ENCODE assay signal across 10 mouse cellular contexts in the genomic region with DNA sequence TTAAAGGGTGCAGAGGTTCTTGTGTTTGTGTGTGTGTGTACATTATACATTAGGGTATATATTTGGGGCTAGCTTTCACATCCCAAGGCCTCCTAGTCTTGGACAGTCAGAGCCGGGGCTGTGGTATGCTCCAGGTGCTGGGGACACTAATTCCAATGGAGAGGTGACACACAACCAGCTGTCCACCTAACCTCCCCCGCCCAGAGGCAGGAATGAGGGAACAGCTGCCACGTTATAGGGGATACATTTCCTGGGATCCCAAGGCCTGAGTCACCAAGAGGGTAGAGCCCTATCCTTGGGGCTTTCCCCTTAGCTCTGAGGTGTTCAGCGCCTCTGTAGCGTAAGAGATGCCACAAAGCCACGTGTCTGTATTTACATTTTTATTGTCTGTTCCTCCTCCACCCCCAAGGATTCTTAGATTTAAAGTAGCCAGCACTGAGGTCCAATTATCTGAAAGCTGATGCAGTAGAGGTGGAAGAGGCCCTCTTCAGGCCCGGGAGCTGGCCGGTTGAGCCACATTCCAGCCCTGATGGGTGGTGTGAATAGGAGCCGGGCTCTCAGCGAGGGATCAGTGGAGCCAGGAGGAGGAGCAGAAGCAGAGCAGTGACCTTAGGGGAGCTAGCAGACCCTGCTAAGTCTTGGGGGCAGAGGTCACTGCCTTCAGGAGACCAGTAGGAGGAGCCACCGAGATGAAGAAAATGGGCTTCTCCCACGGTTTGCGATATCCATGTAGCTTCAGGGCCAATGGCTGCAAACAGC. TPM values are rescaled to one million over a fixed set of nuclear protein-coding genes. Genes with fewer than 3 reads are reported as not detected.
DNase-seq lines count a peak whose midpoint lies in the region; ATAC-seq and TF ChIP-seq lines count a peak whose summit lies in the region.
"Had no signal": no experiment of that assay in that cellular context is flagged by ENCODE, and none has a peak within 500 bp of the region (broad histone marks: within the 10 kb centered on the region; RNA-seq: fewer than 3 reads in every experiment).

No protein-coding gene starts in this region.

- H3K9me3 ChIP-seq in intestine, postnatal 0 days (ENCODE audit: control insufficient read depth) = no peaks in the 10 kb centered on the region
- no peaks in the 10 kb centered on the region for H3K9me3 ChIP-seq in liver, embryonic 16.5 days (replicated peaks; ENCODE audit: control insufficient read depth, low read length)

- H3K27ac ChIP-seq in intestine, postnatal 0 days (ENCODE audit: low read depth, low read length) = no peak overlapping the region
- peak overlapping the region; percentile 58 for H3K27ac ChIP-seq in liver, embryonic 16.5 days (ENCODE audit: low read length)

- peak; percentile 74 for DNase-seq in urinary bladder, postnatal 14 days (ENCODE audit: low spot score)
- no peak for DNase-seq in urinary bladder, postnatal 10 days (ENCODE audit: low spot score)
- DNase-seq in frontal cortex, postnatal 36 days (ENCODE audit: low spot score in 2 of 2) = no peak
- DNase-seq in heart, adult 9 months (ENCODE audit: low spot score in 2 of 2) = no peak

- no peaks in the 10 kb centered on the region for H3K27me3 ChIP-seq in intestine, postnatal 0 days (replicated peaks; ENCODE audit: control insufficient read depth, insufficient read depth, low read length)
- no peaks in the 10 kb centered on the region for H3K27me3 ChIP-seq in liver, embryonic 16.5 days (ENCODE audit: control insufficient read depth, insufficient read depth, low read depth, low read length)

- no peak for ATAC-seq in intestine, postnatal 0 days
- no peak for ATAC-seq in liver, embryonic 16.5 days (ENCODE audit: low read depth)
- no peak for ATAC-seq in monocyte, adult 5-6 weeks (replicated peaks; ENCODE audit: insufficient number of reproducible peaks, low FRiP score, low TSS enrichment, poor library complexity, severe bottlenecking)
- no peak for ATAC-seq in erythroid progenitor cell, adult 5-6 weeks (replicated peaks; ENCODE audit: low FRiP score, poor library complexity, severe bottlenecking)
- ATAC-seq: activated CD4-positive, CD25-positive, alpha-beta regulatory T cell, adult 4 months; inflammation-experienced regulatory T-cells, adult 6 months had no signal

- WGBS in intestine, postnatal 0 days = 18% methylated on average over 13 of the region's 13 CpGs
- 49% methylated on average over 13 of the region's 13 CpGs for WGBS in liver, embryonic 16.5 days (ENCODE audit: insufficient replicate concordance)

- no peaks in the 10 kb centered on the region for H3K36me3 ChIP-seq in intestine, postnatal 0 days (ENCODE audit: control insufficient read depth, insufficient read depth)
- H3K36me3 ChIP-seq in liver, embryonic 16.5 days (ENCODE audit: control insufficient read depth, insufficient read depth) = no peaks in the 10 kb centered on the region

- H3K4me1 ChIP-seq in intestine, postnatal 0 days (replicated peaks; ENCODE audit: control insufficient read depth, insufficient read depth, low read length) = peaks cover 4% of the 10 kb centered on the region; the same call in 1 of the 2 replicates
- H3K4me1 ChIP-seq in liver, embryonic 16.5 days (ENCODE audit: control insufficient read depth, low read depth, low read length) = peaks cover 25% of the 10 kb centered on the region

- no peak overlapping the region for H3K4me2 ChIP-seq in intestine, postnatal 0 days (replicated peaks; ENCODE audit: low read depth)
- peak overlapping the region; percentile 27; the same call in 1 of the 2 replicates for H3K4me2 ChIP-seq in liver, embryonic 16.5 days (ENCODE audit: low read depth, low read length)

- no peak overlapping the region for H3K4me3 ChIP-seq in intestine, postnatal 0 days (ENCODE audit: low read depth, low read length)
- no peak overlapping the region for H3K4me3 ChIP-seq in liver, embryonic 16.5 days (ENCODE audit: low read depth, low read length)

- no peak overlapping the region for H3K9ac ChIP-seq in intestine, postnatal 0 days (ENCODE audit: low read depth, low read length)
- no peak overlapping the region for H3K9ac ChIP-seq in liver, embryonic 16.5 days (ENCODE audit: low read depth, low read length)

- peak; percentile 41 for TF ChIP-seq CTCF in intestine, postnatal 0 days (IDR thresholded peaks at IDR 0.05; ENCODE audit: low read depth)

RNA-seq across cellular contexts. Expression of gene Prss8, which starts 2.5 kb away (rescaled TPM):
- polyA plus RNA-seq in intestine, postnatal 0 days (2015; fragmentation: Nextera tagmentation; extraction: Ambion mirVana) = 63.0 and 64.4 TPM in 2 replicates
- polyA plus RNA-seq in liver, embryonic 16.5 days (2015; fragmentation: Nextera tagmentation; extraction: Ambion mirVana) = 14.8 and 18.5 TPM in 2 replicates
- not detected in 3 replicates for total RNA-seq in monocyte, adult 5-6 weeks (2017)
- total RNA-seq in erythroid progenitor cell, adult 5-6 weeks (2015; ENCODE audit: low replicate concordance) = not detected in 2 replicates
- total RNA-seq in erythroid progenitor cell, adult 5-6 weeks (2017; ENCODE audit: low replicate concordance) = not detected in 2 replicates
- polyA plus RNA-seq: activated CD4-positive, CD25-positive, alpha-beta regulatory T cell, adult 4 months; inflammation-experienced regulatory T-cells, adult 6 months had no signal

RNA-seq across cellular contexts. Expression of gene Prss36, which starts 14.1 kb away (rescaled TPM):
- polyA plus RNA-seq in intestine, postnatal 0 days (2015; fragmentation: Nextera tagmentation; extraction: Ambion mirVana) = 6.3 and 6.6 TPM in 2 replicates
- polyA plus RNA-seq in liver, embryonic 16.5 days (2015; fragmentation: Nextera tagmentation; extraction: Ambion mirVana) = 2.9 and 3.0 TPM in 2 replicates
- 1.1 TPM in 2 of 3 replicates, not detected in the other for total RNA-seq in monocyte, adult 5-6 weeks (2017)
- total RNA-seq in erythroid progenitor cell, adult 5-6 weeks (2015; ENCODE audit: low replicate concordance) = 3.8 TPM in 1 of 2 replicates, not detected in the other
- total RNA-seq in erythroid progenitor cell, adult 5-6 weeks (2017; ENCODE audit: low replicate concordance) = not detected in 2 replicates

RNA-seq across cellular contexts. Expression of gene Kat8, which starts 20.1 kb away (rescaled TPM):
- polyA plus RNA-seq in intestine, postnatal 0 days (2015; fragmentation: Nextera tagmentation; extraction: Ambion mirVana) = 17.4 and 18.0 TPM in 2 replicates
- polyA plus RNA-seq in liver, embryonic 16.5 days (2015; fragmentation: Nextera tagmentation; extraction: Ambion mirVana) = 12.9 and 13.3 TPM in 2 replicates
- 48.9 to 58.0 TPM (median 55.2 TPM) in 3 replicates for total RNA-seq in monocyte, adult 5-6 weeks (2017)
- 8.0 and 18.0 TPM in 2 replicates for total RNA-seq in erythroid progenitor cell, adult 5-6 weeks (2015; ENCODE audit: low replicate concordance)
- total RNA-seq in erythroid progenitor cell, adult 5-6 weeks (2017; ENCODE audit: low replicate concordance) = 12.9 and 16.7 TPM in 2 replicates

RNA-seq across cellular contexts. Expression of gene Bckdk, which starts 28.6 kb away (rescaled TPM):
- 94.0 and 94.2 TPM in 2 replicates for polyA plus RNA-seq in intestine, postnatal 0 days (2015; fragmentation: Nextera tagmentation; extraction: Ambion mirVana)
- polyA plus RNA-seq in liver, embryonic 16.5 days (2015; fragmentation: Nextera tagmentation; extraction: Ambion mirVana) = 45.9 and 51.1 TPM in 2 replicates
- 10.0 to 27.5 TPM (median 12.5 TPM) in 3 replicates for total RNA-seq in monocyte, adult 5-6 weeks (2017)
- 39.3 and 58.7 TPM in 2 replicates for total RNA-seq in erythroid progenitor cell, adult 5-6 weeks (2015; ENCODE audit: low replicate concordance)
- 9.7 and 17.3 TPM in 2 replicates for total RNA-seq in erythroid progenitor cell, adult 5-6 weeks (2017; ENCODE audit: low replicate concordance)

RNA-seq across cellular contexts. Expression of gene Fus, which starts 34.8 kb away (rescaled TPM):
- 120 and 132 TPM in 2 replicates for polyA plus RNA-seq in intestine, postnatal 0 days (2015; fragmentation: Nextera tagmentation; extraction: Ambion mirVana)
- polyA plus RNA-seq in liver, embryonic 16.5 days (2015; fragmentation: Nextera tagmentation; extraction: Ambion mirVana) = 86.5 and 92.3 TPM in 2 replicates
- total RNA-seq in monocyte, adult 5-6 weeks (2017) = 85.2 to 172 TPM (median 110 TPM) in 3 replicates
- total RNA-seq in erythroid progenitor cell, adult 5-6 weeks (2015; ENCODE audit: low replicate concordance) = 125 and 187 TPM in 2 replicates
- total RNA-seq in erythroid progenitor cell, adult 5-6 weeks (2017; ENCODE audit: low replicate concordance) = 81.2 and 118 TPM in 2 replicates
